Mouse (Mus musculus) liver, embryonic 12.5 days (tissue): ENCODE data around the gene Ttll9. TPM values are rescaled to one million over a fixed set of nuclear protein-coding genes. Genes with fewer than 3 reads are reported as not detected.

ENCODE experiments used
- ATAC-seq: fragments of 200-750 bp; cut with Nextera tagmentation; 2 replicates; pipeline ENCODE4 v1.8.0; 2017; ENCODE audit warnings: moderate number of reproducible peaks, mild to moderate bottlenecking, moderate library complexity
- H3K27ac ChIP-seq: fragments of 300-500 bp; sonication (generic); 2 replicates; pipeline ENCODE4 v1.5.1; 2016; ENCODE audit warnings: mild to moderate bottlenecking
- H3K27me3 ChIP-seq: fragments of 300-500 bp; sonication (generic); replicated peaks from 2 replicates; pipeline ENCODE4 v1.6.1; 2016; ENCODE audit warnings: mild to moderate bottlenecking, moderate library complexity
- H3K36me3 ChIP-seq: fragments of 300-500 bp; sonication (generic); 2 replicates; pipeline ENCODE4 v1.6.1; 2016; ENCODE audit warnings: mild to moderate bottlenecking, moderate library complexity
- H3K4me1 ChIP-seq: fragments of 300-500 bp; sonication (generic); 2 replicates; pipeline ENCODE4 v1.6.1; 2016
- H3K4me2 ChIP-seq: fragments of 300-500 bp; sonication (generic); 2 replicates; pipeline ENCODE4 v1.6.1; 2016; ENCODE audit warnings: mild to moderate bottlenecking, moderate library complexity
- H3K4me3 ChIP-seq: fragments of 300-500 bp; sonication (generic); 2 replicates; pipeline ENCODE4 v1.5.1; 2016; ENCODE audit warnings: mild to moderate bottlenecking, moderate library complexity
- H3K9ac ChIP-seq: fragments of 300-500 bp; sonication (generic); 2 replicates; pipeline ENCODE4 v1.6.1; 2016; ENCODE audit warnings: mild to moderate bottlenecking, moderate library complexity
- H3K9me3 ChIP-seq: fragments of 300-500 bp; sonication (generic); replicated peaks from 2 replicates; pipeline ENCODE4 v1.6.1; 2016; ENCODE audit warnings: mild to moderate bottlenecking, moderate library complexity
- WGBS: fragments of 180-500 bp; shearing (Covaris S2); methylation state at CpG from one replicate; pipeline ENCODE4 v1.1.7; 2016; ENCODE audit not compliant: insufficient replicate concordance; 5-methylcytosine and 5-hydroxymethylcytosine counted together
- polyA plus RNA-seq: library from polyadenylated mRNA; unstranded; fragments of >200 nt; fragmentation: Nextera tagmentation; extraction: Ambion mirVana; gene quantifications from 2 replicates; pipeline ENCODE4 v1.2.1, GENCODE M21; 2016

Ttll9 gene
- polyA plus RNA-seq, 1 experiment from 2014 or later, result 0.15 TPM

- 10% methylated on average over 8 of the region's 8 CpGs for WGBS
- ATAC-seq, result no peak
These were observed 83.6 kb downstream of the Ttll9 start for GRCm38 (mm10) chr2:153045884-153046299.

GRCm38 (mm10) chr2:153047828-153048465 is 85.7 kb downstream of the Ttll9 start:
- Histone ChIP-seq H3K9me3 (no peaks in the 10 kb centered on the region), H3K9ac (no peak overlapping the region), H3K4me3 (no peak overlapping the region), H3K36me3 (no peaks in the 10 kb centered on the region), H3K27ac (no peak overlapping the region), H3K4me2 (no peak overlapping the region), H3K4me1 (no peaks in the 10 kb centered on the region), H3K27me3 (peaks cover 34% of the 10 kb centered on the region)
- ATAC-seq, result no peak
- WGBS, result 34% methylated on average over 17 of the region's 17 CpGs

More at GRCm38 (mm10) chr2:153045884-153046299, 83.6 kb downstream of the Ttll9 start:
- Histone ChIP-seq H3K4me3 (no peak overlapping the region), H3K4me1 (no peaks in the 10 kb centered on the region), H3K4me2 (no peak overlapping the region), H3K9ac (no peak overlapping the region), H3K27me3 (peaks cover 14% of the 10 kb centered on the region; the same call in 1 of the 2 replicates), H3K9me3 (no peaks in the 10 kb centered on the region), H3K36me3 (no peaks in the 10 kb centered on the region), H3K27ac (no peak overlapping the region)

GRCm38 (mm10) chr2:153049288-153049996 is 87.2 kb downstream of the Ttll9 start:
- H3K27me3 ChIP-seq, result peaks cover 44% of the 10 kb centered on the region
- H3K4me1 ChIP-seq, result no peaks in the 10 kb centered on the region
- ATAC-seq, result no peak
- H3K9ac ChIP-seq, result no peak overlapping the region
- no peaks in the 10 kb centered on the region for H3K9me3 ChIP-seq
- 49% methylated on average over 9 of the region's 9 CpGs for WGBS
- H3K36me3 ChIP-seq, result no peaks in the 10 kb centered on the region
- no peak overlapping the region for H3K4me2 ChIP-seq
- H3K4me3 ChIP-seq, result no peak overlapping the region
- H3K27ac ChIP-seq, result no peak overlapping the region

GRCm38 (mm10) chr2:153049997-153050358 is 87.7 kb downstream of the Ttll9 start:
- Histone ChIP-seq H3K27ac (no peak overlapping the region), H3K9me3 (no peaks in the 10 kb centered on the region), H3K27me3 (peaks cover 48% of the 10 kb centered on the region), H3K4me2 (no peak overlapping the region), H3K4me1 (no peaks in the 10 kb centered on the region), H3K36me3 (no peaks in the 10 kb centered on the region), H3K4me3 (no peak overlapping the region), H3K9ac (no peak overlapping the region)
- no peak for ATAC-seq
- WGBS, result 62% methylated on average over 4 of the region's 4 CpGs

- Histone ChIP-seq H3K4me2 (no peak overlapping the region), H3K9ac (no peak overlapping the region), H3K27ac (no peak overlapping the region), H3K9me3 (no peaks in the 10 kb centered on the region), H3K27me3 (peaks cover 52% of the 10 kb centered on the region), H3K4me1 (no peaks in the 10 kb centered on the region), H3K4me3 (no peak overlapping the region), H3K36me3 (no peaks in the 10 kb centered on the region)
- no peak for ATAC-seq
- WGBS, result 58% methylated on average over 6 of the region's 6 CpGs
These were observed 88.8 kb downstream of the Ttll9 start for GRCm38 (mm10) chr2:153051095-153051494.

GRCm38 (mm10) chr2:153051537-153051936 is 89.3 kb downstream of the Ttll9 start:
- peaks cover 52% of the 10 kb centered on the region for H3K27me3 ChIP-seq
- WGBS, result 38% methylated on average over 9 of the region's 9 CpGs

GRCm38 (mm10) chr2:153052700-153053351 is 90.5 kb downstream of the Ttll9 start:
- peaks cover 52% of the 10 kb centered on the region for H3K27me3 ChIP-seq

More at GRCm38 (mm10) chr2:153051537-153051936, 89.3 kb downstream of the Ttll9 start:
- H3K9ac ChIP-seq, result no peak overlapping the region
- H3K9me3 ChIP-seq, result no peaks in the 10 kb centered on the region
- no peak for ATAC-seq
- H3K4me1 ChIP-seq, result no peaks in the 10 kb centered on the region
- no peaks in the 10 kb centered on the region for H3K36me3 ChIP-seq
- no peak overlapping the region for H3K4me2 ChIP-seq
- no peak overlapping the region for H3K4me3 ChIP-seq
- no peak overlapping the region for H3K27ac ChIP-seq

GRCm38 (mm10) chr2:153053896-153054295 is 91.6 kb downstream of the Ttll9 start:
- Histone ChIP-seq H3K27me3 (peaks cover 52% of the 10 kb centered on the region), H3K9me3 (no peaks in the 10 kb centered on the region), H3K4me1 (no peaks in the 10 kb centered on the region), H3K36me3 (no peaks in the 10 kb centered on the region), H3K9ac (no peak overlapping the region), H3K27ac (no peak overlapping the region), H3K4me2 (no peak overlapping the region), H3K4me3 (no peak overlapping the region)
- ATAC-seq, result no peak
- WGBS, result 70% methylated on average over 8 of the region's 8 CpGs

More at GRCm38 (mm10) chr2:153052700-153053351, 90.5 kb downstream of the Ttll9 start:
- WGBS, result 9% methylated on average over 30 of the region's 30 CpGs
- H3K9ac ChIP-seq, result no peak overlapping the region
- no peaks in the 10 kb centered on the region for H3K4me1 ChIP-seq
- no peak overlapping the region for H3K4me2 ChIP-seq
- no peaks in the 10 kb centered on the region for H3K36me3 ChIP-seq
- H3K4me3 ChIP-seq, result no peak overlapping the region
- no peak overlapping the region for H3K27ac ChIP-seq
- H3K9me3 ChIP-seq, result no peaks in the 10 kb centered on the region
- ATAC-seq, result no peak

- no peak for ATAC-seq
- H3K4me1 ChIP-seq, result no peaks in the 10 kb centered on the region
- peaks cover 50% of the 10 kb centered on the region for H3K27me3 ChIP-seq
- WGBS, result 44% methylated on average over 6 of the region's 6 CpGs
- no peaks in the 10 kb centered on the region for H3K9me3 ChIP-seq
- H3K9ac ChIP-seq, result no peak overlapping the region
- no peak overlapping the region for H3K4me3 ChIP-seq
- H3K4me2 ChIP-seq, result no peak overlapping the region
- no peaks in the 10 kb centered on the region for H3K36me3 ChIP-seq
- H3K27ac ChIP-seq, result no peak overlapping the region
These were observed 93.1 kb downstream of the Ttll9 start for GRCm38 (mm10) chr2:153055270-153055920.
